Mouse (Mus musculus) intestine, embryonic 15.5 days (tissue): ENCODE data around the gene Eya4. TPM values are rescaled to one million over a fixed set of nuclear protein-coding genes. Genes with fewer than 3 reads are reported as not detected.

Experiments used
- ATAC-seq: fragments of 200-750 bp; cut with Nextera tagmentation; 2 replicates; pipeline ENCODE4 v1.8.0; 2017; ENCODE audit warnings: moderate TSS enrichment, moderate library complexity
- H3K27ac ChIP-seq: fragments of 300-500 bp; sonication (generic); 2 replicates; pipeline ENCODE4 v1.5.1; 2015; ENCODE audit warnings: mild to moderate bottlenecking, inconsistent platforms
- H3K27me3 ChIP-seq: fragments of 300-500 bp; sonication (generic); replicated peaks from 2 replicates; pipeline ENCODE4 v1.6.1; 2015; ENCODE audit warnings: inconsistent platforms
- H3K36me3 ChIP-seq: fragments of 300-500 bp; sonication (generic); 2 replicates; pipeline ENCODE4 v1.6.1; 2015; ENCODE audit warnings: inconsistent platforms
- H3K4me1 ChIP-seq: fragments of 300-500 bp; sonication (generic); replicated peaks from 2 replicates; pipeline ENCODE4 v1.6.1; 2015; ENCODE audit warnings: inconsistent platforms
- H3K4me2 ChIP-seq: fragments of 300-500 bp; sonication (generic); replicated peaks from 2 replicates; pipeline ENCODE4 v1.6.1; 2015; ENCODE audit warnings: mild to moderate bottlenecking, inconsistent platforms
- H3K4me3 ChIP-seq: fragments of 300-500 bp; sonication (generic); replicated peaks from 2 replicates; pipeline ENCODE4 v1.5.1; 2015; ENCODE audit warnings: inconsistent platforms
- H3K9ac ChIP-seq: fragments of 300-500 bp; sonication (generic); 2 replicates; pipeline ENCODE4 v1.6.1; 2015; ENCODE audit warnings: inconsistent platforms
- H3K9me3 ChIP-seq: fragments of 300-500 bp; sonication (generic); 2 replicates; pipeline ENCODE4 v1.6.1; 2016; ENCODE audit warnings: inconsistent platforms
- WGBS: fragments of 180-500 bp; shearing (Covaris S2); methylation state at CpG from one replicate; pipeline ENCODE4 v1.1.7; 2015; 5-methylcytosine and 5-hydroxymethylcytosine counted together
- polyA plus RNA-seq: library from polyadenylated mRNA; unstranded; fragments of >200 nt; fragmentation: Nextera tagmentation; extraction: Ambion mirVana; gene quantifications from 2 replicates; pipeline ENCODE4 v1.2.1, GENCODE M21; 2015

Eya4 gene
- polyA plus RNA-seq, 1 experiment from 2014 or later = 1.1 TPM

GRCm38 (mm10) chr10:23080749-23081547 is 269.6 kb downstream of the Eya4 start:
- Histone ChIP-seq H3K36me3 (no peaks in the 10 kb centered on the region), H3K27ac (0 out of 2 replicates have a peak overlapping the region, but pooled peaks have one; percentile 36), H3K9ac (no peak overlapping the region), H3K9me3 (no peaks in the 10 kb centered on the region), H3K4me1 (no peaks in the 10 kb centered on the region), H3K4me2 (0 out of 2 replicates have a peak overlapping the region, but pooled peaks have one; percentile 30), H3K27me3 (no peaks in the 10 kb centered on the region), H3K4me3 (no peak overlapping the region)
- ATAC-seq = peak; percentile 62; the same call in 1 of the 2 replicates
- WGBS = 35% methylated on average over 24 of the region's 24 CpGs

GRCm38 (mm10) chr10:23076691-23077385 is 273.7 kb downstream of the Eya4 start:
- Histone ChIP-seq H3K4me3 (peak overlapping the region; percentile 18), H3K36me3 (no peaks in the 10 kb centered on the region), H3K27me3 (no peaks in the 10 kb centered on the region), H3K9ac (peak overlapping the region; percentile 6; the same call in 1 of the 2 replicates), H3K9me3 (no peaks in the 10 kb centered on the region), H3K4me2 (peak overlapping the region; percentile 55), H3K4me1 (no peaks in the 10 kb centered on the region), H3K27ac (peak overlapping the region; percentile 67; the same call in 1 of the 2 replicates)
- ATAC-seq = peak; percentile 77
- WGBS = 21% methylated on average over 21 of the region's 21 CpGs

DNA sequence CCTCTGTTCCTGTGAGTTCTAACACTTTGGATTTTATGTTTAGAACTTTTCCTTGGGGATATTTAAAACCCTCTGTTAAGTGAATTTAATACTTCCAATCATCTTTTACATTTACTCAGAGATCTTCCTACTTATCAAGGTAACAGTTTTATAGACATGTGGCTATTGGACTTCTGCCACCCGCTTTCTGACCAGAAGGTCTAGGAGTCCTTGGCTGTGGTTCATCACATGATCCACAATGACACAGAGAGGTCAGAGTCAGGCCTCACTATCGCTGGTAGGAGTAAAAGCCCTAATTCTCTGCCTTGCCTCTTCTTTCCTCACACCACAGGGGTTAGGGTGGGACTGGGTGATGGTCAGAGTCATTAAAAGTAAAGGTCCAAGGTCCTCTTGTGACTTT is 277.2 kb downstream of the Eya4 start:
- no peaks in the 10 kb centered on the region for H3K27me3 ChIP-seq
- H3K4me1 ChIP-seq = no peaks in the 10 kb centered on the region
- no peaks in the 10 kb centered on the region for H3K9me3 ChIP-seq
- no peak overlapping the region for H3K27ac ChIP-seq
- no peak overlapping the region for H3K9ac ChIP-seq
- WGBS = 67% methylated on average over 2 of the region's 2 CpGs
- peak; percentile 56 for ATAC-seq
- H3K36me3 ChIP-seq = no peaks in the 10 kb centered on the region
- H3K4me2 ChIP-seq = no peak overlapping the region
- H3K4me3 ChIP-seq = no peak overlapping the region

DNA sequence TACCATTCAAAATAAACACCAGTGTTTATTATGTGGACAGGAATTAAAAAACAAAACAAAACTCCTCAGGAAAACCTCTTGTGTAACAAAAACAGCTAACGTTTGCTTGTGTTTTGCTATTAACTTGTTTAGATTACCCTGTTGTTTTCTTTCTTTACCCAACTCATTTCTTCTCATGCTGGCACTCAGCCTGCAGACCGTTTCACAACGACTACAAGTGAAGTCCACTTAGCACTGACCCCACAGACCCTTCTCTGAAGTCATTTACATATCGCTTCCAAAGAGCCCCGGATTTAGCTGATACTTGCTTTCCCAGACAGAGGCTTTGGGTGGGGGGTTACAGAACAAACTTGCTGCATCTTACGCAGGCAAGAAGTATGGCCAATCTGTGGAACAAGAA is 286.9 kb downstream of the Eya4 start:
- no peaks in the 10 kb centered on the region for H3K36me3 ChIP-seq
- no peak overlapping the region for H3K9ac ChIP-seq
- no peaks in the 10 kb centered on the region for H3K27me3 ChIP-seq
- 51% methylated on average over 6 of the region's 6 CpGs for WGBS
- H3K4me3 ChIP-seq = no peak overlapping the region
- no peak overlapping the region for H3K4me2 ChIP-seq
- ATAC-seq = no peak
- H3K9me3 ChIP-seq = no peaks in the 10 kb centered on the region
- H3K27ac ChIP-seq = no peak overlapping the region
- 0 out of 2 replicates have a peak, but pooled peaks cover 4% of the 10 kb centered on the region for H3K4me1 ChIP-seq

- no peak overlapping the region for H3K4me3 ChIP-seq
- H3K27me3 ChIP-seq = no peaks in the 10 kb centered on the region
- no peaks in the 10 kb centered on the region for H3K36me3 ChIP-seq
- H3K4me2 ChIP-seq = no peak overlapping the region
- 0 out of 2 replicates have a peak, but pooled peaks cover 4% of the 10 kb centered on the region for H3K4me1 ChIP-seq
- no peak for ATAC-seq
- no peak overlapping the region for H3K27ac ChIP-seq
- WGBS = 80% methylated on average over 5 of the region's 5 CpGs
- no peak overlapping the region for H3K9ac ChIP-seq
- H3K9me3 ChIP-seq = no peaks in the 10 kb centered on the region
Measured at GRCm38 (mm10) chr10:23062719-23063118, 287.9 kb downstream of the Eya4 start.

DNA sequence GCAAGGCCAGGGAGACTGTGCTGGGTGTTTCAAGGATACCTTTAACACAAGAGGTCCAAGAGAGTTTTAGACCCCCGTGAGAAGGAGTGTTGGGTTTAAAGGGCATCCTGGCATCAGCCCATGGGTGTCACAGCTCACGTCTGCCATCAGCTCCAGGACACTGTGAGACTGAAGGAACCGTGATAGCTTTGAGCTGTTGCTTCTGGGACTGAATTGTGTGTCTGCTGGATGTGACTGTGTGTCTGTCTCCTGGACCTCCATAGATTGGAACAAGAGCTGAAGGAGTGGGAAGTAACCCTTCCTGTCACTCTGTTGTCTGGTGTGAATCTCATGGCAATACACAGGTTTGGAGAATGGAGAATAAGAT is 289.9 kb downstream of the Eya4 start:
- Histone ChIP-seq H3K4me2 (no peak overlapping the region), H3K27ac (peak overlapping the region; percentile 79)
- ATAC-seq = no peak

GRCm38 (mm10) chr10:23060041-23060693 is 290.4 kb downstream of the Eya4 start:
- no peaks in the 10 kb centered on the region for H3K9me3 ChIP-seq
- H3K4me3 ChIP-seq = no peak overlapping the region
- no peaks in the 10 kb centered on the region for H3K27me3 ChIP-seq
- H3K27ac ChIP-seq = peak overlapping the region; percentile 79
- peak; percentile 45 for ATAC-seq
- no peaks in the 10 kb centered on the region for H3K36me3 ChIP-seq
- H3K9ac ChIP-seq = no peak overlapping the region
- 47% methylated on average over 5 of the region's 5 CpGs for WGBS
- 0 out of 2 replicates have a peak, but pooled peaks cover 4% of the 10 kb centered on the region for H3K4me1 ChIP-seq
- H3K4me2 ChIP-seq = no peak overlapping the region

More for the DNA sequence above, 289.9 kb downstream of the Eya4 start:
- no peak overlapping the region for H3K9ac ChIP-seq
- H3K27me3 ChIP-seq = no peaks in the 10 kb centered on the region
- WGBS = 68% methylated on average over 3 of the region's 3 CpGs
- no peaks in the 10 kb centered on the region for H3K36me3 ChIP-seq
- no peak overlapping the region for H3K4me3 ChIP-seq
- H3K4me1 ChIP-seq = 0 out of 2 replicates have a peak, but pooled peaks cover 4% of the 10 kb centered on the region
- no peaks in the 10 kb centered on the region for H3K9me3 ChIP-seq

DNA sequence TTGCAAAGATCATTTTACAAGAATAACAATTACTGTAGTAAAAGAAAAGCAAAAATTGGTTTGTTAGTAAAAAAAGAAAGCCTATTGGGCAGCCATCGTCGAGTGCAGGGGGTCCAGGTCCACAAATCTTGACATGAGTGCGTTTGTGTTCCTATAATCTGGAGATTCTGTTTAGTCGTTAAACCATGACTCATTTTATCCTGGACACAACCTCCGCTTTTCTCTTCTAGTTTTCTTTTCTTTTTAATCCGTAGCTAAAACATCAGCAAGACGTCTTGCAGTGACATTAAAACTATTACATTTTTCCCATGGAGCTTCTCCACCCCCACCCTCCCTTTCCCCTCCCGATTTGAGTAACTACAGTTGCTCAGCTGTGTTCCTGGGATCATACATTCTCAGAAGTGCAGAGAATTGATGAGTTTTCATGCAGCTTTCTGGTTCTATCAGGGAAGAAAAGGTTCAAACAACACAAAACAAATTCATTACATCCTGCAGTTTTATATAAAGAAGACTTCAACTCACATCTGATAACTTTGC is 297.1 kb downstream of the Eya4 start:
- Histone ChIP-seq H3K9ac (no peak overlapping the region), H3K4me1 (no peaks in the 10 kb centered on the region), H3K4me3 (no peak overlapping the region), H3K4me2 (no peak overlapping the region), H3K36me3 (no peaks in the 10 kb centered on the region), H3K27me3 (no peaks in the 10 kb centered on the region), H3K27ac (peak overlapping the region; percentile 15; the same call in 1 of the 2 replicates), H3K9me3 (no peaks in the 10 kb centered on the region)
- 50% methylated on average over 8 of the region's 8 CpGs for WGBS
- ATAC-seq = no peak
